Mouse (Mus musculus) WW6 (cell line): ENCODE measurements around the gene Gm5737.

Source experiments
- DNase-seq: peaks from one replicate; pipeline ENCODE4 v3.0.0-alpha.2; 2013; ENCODE audit warnings: low read depth, low spot score

The Gm5737 gene

DNA sequence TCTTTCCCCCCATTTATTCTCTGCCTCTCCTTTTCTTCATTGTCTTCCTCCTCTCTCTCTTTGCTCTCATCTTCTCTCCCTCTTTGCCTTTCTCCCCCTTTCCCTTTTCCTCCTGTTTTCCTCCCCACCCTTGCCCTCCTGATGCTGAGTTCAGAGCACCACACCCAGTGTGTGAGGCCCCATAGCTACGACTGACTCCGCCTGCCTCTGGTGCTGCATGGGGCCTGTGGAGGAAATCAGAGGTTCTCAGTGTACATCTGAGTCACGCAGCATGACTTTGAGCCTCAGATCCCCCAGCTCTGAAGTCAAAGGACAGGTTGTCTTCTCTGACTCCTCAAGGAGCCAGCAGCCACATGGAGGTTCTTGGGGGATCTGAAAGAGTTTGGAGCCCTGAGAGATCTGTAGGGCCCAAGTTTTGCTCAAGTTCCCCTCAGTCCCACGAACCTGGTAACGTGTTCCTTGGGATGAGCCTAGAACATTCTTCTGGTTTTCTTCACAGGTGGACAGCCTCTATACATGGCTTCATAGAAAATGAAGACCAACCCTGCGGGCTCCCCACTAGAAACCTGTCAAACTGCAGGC is at the start of gene Gm5737:
Gene Gm5737 (plus strand): TSS at position 532 of the 582 bp plus-strand sequence.
- no peak for DNase-seq

DNA sequence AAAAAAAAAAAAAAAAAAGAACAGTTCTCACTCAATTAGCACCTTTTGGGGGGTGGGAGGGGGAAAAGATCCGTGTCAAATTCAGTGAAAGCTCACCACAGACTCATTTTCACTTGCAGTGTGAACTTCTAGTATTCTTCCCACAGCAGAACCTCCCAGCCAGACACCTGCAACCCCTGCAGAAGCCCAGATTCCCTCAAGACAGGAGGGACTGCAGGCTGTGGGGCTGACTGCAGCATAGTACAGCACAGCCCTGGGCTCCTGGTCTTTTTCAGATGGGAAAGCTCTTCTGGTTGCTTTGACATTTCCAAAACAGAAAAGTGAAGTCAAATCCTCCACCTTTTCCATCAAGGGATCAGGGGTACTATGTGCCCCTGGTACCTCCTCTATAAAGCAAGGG is 44.8 kb upstream of the Gm5737 start:
- DNase-seq = no peak

DNA sequence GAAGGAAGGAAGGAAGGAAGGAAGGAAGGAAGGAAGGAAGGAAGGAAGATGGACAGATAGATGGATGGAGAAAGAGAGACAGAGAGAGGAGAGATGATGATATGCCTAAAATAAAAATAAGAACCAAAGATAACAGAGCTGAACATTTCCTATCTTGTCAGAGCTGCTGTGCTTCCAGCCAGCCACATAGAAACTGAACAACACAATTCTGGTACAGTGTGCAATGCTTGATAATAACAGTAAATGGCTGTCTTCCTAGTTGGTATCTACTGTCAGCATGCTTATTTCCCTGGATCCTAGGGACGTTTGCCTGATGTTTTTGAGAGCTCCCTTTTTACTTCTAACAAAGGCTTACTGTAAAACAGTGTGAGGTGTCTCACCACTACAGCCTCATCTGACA is 40.8 kb upstream of the Gm5737 start:
- no peak for DNase-seq

DNA sequence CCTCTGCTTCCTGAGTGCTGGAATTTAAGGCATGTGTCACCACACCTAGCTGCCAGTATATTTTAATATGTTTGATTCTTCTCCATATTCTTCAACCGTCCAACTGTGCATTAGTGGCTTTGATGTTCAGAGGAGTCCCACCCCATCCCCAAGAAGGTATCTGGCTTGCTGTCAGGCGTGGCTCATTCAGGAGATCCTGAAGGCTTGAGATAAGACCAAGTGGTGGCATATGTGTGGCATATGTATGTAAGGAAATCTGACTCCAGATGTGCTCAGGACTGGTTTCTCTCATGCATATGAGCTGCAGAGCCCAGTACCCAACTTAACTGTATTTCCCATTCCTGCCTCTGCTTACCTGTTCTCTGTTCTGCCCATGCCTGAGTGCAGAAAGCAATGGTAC is 34.2 kb upstream of the Gm5737 start:
- no peak for DNase-seq

DNA sequence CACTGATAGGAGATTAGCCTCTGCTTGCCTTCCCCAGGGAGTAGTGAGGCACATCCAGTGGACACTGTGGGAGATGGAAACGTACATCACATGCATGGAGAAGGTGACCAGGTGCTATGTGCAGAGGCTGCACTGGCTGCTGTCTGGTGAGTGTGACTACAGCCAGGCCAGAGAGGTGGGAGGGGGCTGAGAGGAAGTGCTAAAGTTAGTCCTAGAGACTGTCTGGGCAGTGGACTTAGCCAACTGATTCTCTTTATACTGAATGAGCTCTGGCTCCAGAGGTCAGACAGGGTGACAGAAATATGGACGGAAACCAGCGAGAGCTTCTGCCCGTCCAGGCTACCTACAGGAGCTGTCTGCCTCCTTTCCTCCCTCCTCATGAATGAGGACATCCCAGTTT is 16.6 kb upstream of the Gm5737 start:
- DNase-seq = no peak

DNA sequence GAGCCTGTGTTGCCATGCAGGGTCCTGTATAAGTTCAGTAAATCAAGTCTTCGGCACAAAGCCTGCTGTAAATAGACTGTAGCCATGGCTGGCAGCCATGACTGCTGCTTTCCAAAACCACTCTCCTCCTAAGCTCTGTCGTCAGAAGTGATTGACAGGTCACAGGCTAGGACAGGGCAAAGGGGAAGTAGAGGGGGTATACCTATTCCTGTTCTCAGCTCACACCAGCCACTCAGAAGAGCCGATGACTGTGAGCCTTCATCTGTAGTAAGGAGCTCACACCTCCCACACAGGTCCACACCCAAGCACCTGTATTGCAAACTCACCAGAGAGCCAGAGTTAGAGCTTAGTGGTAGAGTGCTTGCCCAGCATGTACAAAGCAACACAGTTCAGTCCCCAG is 15.8 kb upstream of the Gm5737 start:
- no peak for DNase-seq

DNA sequence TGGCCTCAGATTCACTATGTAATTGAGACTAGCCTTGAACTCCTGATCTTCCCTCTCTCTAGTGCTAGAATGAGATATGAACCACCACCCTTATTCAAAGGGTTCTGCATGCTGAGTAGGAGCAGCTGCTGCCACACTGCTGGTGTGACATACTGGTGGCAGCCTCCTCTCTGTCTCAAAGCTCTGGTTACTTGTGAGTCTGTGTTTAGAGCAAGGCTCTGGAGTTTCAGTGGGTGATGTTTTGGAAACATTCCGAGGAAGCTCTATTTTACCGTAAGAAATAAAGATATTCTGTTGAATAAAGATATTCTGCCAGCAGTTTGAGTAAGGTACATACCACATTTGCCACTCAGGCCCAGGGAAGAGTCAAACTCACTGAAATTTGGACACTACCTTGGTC is 8.9 kb upstream of the Gm5737 start:
- no peak for DNase-seq

DNA sequence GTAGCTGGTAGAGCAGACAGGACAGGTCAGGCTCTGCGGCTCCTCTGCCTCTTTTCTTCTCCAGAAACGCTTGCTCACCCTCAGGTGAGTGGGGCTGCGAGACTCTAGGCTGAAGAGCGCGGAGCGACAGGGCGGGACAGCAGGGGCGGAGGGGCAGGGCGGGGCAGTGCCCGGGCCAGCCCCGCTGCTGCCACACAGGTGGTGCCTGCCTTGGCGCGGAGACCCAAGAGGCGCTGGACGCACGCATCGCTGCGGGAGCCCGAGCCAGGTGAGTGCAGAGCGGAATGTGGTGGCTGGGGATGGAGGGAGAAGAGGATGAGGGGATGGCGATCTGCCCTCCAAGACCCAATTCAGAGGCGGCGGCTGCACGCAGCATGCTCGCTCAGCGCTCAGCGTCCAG is 2.5 kb upstream of the Gm5737 start:
- no peak for DNase-seq

DNA sequence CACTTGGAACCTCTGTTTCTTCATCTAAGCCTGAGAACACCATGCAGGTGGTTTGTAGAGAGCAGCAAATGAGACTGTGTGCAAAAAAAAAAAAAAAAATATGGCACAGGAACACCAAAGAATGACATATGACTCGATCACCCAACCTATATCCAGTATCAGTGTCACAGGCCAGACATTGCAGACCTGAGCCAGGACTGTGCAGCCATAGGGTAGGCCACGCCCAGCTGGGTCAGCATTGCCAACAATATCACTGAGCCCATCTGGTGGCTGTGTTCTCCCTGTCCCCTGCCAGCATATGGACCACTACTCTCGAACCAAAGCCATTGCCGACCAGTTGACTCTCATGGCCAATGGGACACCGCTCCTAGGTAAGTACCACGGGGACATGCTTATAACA is 5.4 kb downstream of the Gm5737 start:
- no peak for DNase-seq

DNA sequence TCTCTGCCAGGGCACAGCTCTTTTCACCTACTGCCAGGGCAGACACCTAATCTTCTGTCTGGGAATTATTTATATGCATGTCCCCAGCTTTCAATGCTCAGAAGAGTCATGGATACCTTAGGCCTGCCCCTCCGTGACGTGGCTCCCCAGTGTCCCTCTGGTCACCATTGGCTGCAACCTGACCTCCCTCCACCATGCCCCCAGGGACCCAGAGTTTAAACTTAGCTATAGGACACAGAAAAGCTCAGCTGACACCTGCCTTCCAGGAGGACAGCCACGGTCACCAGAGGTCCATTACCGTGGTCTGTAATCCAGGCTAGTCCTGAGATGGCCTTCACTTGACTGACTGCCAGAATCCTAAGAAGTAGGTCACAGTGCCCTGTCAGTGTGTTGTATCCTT is 7.2 kb downstream of the Gm5737 start:
- DNase-seq = no peak

DNA sequence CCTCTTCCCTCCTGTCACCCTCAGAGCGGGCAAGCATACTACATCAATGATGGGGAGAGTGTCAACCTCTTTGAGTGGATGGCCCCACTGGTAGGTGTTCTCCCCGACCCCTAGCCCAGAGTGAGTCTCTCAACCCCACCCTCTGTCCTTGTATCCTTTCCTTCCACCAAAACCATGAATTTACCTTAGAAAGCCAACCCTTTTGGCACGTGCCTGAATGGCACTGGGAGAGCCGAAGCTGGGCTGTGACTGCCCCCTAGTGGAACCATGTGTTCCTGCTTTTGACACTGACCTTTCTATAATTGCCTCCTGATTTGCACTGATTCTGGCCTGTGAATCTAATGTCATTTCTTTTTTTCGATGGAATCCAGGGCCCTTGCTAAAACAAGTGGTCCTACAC is 11.1 kb downstream of the Gm5737 start:
- DNase-seq = no peak

DNA sequence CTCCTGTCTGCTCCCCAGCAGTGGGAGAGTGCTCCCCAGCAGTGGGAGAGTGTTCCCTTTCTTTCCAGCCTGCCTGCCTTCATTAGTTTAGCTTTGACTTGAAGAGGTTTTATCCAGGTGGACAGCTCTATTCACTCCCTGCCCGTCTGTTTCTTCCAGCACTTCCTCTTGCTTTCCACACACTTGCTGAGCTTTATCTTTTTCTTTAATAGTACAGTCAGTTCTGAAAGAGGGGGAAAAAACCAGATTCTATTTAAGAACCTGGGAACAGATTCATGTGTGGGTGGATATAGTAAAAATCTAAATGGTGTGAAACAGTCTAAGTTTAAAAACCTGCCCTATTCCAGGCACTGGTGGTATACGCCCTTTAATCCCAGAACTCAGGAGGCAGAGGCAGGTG is 12.9 kb downstream of the Gm5737 start:
- no peak for DNase-seq

DNA sequence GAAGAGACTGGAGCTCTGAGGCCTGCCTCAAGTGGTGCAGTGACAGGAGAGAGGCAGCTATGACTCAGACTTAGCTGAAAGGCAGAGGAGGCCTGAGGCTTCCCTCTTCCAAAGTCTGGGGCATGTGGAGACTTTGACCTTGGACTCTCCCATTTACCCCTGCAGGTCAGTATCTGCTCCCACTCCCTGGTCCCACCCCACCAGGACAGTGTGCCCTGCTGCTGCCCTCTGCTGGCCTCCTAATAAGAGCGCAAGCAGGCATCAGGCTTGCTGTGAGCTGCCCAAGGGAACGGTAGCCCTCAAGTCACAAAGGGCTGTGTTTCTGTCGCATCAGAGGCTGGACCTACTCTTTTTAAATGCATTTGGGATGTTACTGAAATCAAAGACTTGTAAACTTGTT is 14.2 kb downstream of the Gm5737 start:
- no peak for DNase-seq

DNA sequence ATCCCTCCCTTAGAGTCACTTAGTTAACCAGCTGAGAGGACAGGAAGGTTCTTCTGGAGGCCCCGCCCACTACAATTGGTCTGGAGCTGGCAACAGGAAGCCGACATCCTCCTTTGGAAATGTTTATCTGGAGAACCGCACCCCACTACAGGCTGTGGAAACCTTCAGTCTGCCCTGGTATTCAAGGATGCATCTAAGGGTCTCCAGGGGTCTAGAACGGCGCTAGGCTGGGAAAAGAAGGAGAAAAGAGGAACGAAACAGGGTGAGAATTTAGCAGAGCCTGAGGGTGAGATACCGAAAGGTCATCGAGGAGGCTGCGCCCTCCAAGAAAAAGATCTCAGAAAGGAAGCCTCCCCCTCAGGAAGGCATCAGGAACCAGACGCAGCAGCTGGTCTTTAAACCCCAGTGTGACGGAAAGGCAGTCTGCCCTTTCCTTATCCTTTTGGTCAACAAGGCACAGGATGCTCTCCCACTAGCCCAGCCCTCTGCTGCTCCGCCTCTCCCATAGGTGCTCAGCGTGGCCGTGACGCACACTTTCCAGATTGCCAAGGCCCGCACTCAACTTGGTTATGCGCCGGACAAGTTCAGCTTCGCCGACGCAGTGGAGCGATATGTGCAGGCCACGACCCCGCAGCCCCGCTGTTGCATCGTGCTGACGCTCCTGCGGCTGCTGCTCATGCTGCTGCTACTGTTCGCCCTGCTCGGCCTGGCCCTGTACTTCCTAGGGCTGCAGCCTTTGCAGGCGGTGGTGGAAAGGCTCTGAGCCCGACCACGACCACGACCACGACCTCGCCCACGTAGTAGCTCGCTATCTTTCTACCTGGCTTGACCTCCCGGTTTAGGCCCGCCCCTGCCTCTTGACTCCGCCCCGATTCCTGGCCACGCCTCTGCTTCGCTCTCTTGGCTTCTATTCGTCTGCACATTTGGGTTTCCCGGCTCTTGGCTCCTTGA is 18.5 kb downstream of the Gm5737 start:
- peak; percentile 65 for DNase-seq

DNA sequence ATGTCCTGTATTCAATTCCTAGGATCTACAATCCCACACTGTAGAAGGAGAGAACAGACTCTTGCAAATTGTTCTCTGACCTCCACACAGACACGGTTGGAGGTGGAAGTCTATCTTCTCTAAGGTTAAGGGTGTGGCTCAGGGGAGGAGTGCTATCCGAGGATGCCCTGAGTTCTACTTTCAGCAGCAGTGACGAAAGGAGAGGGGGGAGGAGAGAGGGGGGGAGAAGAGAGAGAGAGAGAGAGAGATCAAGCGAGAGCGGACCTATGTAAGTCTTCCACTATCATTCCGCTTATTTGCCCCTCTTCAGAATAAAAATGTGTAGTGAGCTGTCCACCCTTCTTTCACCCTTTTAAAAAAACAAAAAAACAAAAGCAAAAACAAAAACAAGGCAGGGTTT is 22.3 kb downstream of the Gm5737 start:
- DNase-seq = no peak

DNA sequence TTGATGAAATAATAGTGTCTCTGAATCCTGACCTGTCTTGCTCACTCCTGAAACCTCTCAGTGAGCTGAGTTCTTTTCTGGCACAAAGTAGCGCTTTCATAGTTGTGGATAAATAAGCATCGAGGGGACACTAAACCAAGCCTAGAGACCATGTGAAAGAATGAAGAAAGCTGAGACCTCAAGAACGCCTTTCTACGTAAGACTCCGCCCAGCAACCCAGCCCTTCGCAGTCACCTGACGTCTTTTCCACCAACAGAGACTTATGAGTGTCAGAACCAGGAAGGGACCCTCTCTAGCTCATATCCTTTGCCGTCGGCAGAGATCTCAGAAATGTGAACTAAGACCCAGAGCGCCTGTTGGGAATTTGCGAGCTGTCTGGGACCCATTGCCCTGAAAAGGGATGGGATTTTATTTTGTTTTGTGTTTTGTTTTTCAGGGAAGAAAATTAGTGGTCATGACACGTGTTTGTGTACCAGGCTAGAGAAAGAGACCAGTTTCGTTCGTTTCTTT is 22.8 kb downstream of the Gm5737 start:
- DNase-seq = no peak

DNA sequence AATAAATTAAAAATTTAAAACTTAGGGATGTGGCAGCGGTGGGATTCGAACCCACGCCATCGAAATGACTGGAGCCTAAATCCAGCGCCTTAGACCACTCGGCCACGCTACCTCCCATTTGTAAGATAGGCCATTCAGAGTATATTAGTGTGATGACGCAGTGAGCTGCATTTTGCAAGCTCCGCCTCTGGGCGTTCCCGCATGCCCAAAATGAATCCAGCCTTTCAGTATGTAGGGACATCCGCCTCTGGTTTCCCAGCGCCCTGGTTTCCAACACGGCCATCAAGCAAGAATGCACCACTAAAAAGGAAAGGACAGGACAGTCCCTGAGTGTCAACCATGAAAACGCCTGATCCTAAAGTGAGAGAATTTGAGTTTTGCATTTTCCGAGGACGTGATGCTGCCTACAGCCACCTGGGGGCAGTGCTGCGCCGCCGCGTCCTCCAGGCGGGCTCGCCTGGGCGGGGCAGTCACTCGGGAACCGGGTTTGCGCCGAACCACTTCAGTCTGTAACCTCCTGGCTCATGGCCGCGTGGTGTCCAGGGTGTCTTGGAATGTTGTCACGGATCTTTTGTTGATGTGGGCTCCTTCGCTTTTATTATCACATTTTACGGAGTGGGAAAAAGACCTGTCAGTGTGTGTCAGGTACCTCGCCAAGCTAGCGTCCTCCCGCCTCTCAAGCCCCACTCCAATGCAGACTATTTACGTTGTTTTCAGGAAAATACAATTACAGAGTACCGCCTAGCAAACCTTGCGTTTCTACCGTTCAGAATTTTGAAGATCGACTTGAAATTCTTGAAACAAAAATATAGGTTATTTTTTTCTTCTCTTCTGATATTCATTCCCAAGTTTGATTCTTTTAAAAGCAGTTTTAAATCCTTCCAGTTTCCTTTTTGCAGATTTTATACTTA is 23.5 kb downstream of the Gm5737 start:
- peak; percentile 59 for DNase-seq

DNA sequence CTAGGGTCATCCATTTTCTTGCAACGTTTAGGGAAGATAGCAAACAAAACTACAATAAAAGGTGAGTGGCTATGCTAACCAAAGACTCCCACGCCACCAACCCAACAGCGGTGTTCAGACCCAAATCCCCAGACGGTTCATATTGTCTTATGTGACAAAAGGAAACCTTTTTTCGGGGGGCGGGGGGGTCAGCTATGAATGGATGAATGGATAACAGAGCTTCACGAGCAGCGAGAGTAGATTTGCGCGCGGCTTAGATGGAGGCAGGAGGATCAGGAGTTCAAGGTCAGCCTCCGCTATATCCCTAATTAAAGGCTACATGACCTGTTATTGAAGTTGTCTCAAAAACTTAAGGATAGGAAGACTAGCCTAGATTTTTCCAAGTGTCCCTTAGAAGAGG is 24.2 kb downstream of the Gm5737 start:
- DNase-seq = no peak

DNA sequence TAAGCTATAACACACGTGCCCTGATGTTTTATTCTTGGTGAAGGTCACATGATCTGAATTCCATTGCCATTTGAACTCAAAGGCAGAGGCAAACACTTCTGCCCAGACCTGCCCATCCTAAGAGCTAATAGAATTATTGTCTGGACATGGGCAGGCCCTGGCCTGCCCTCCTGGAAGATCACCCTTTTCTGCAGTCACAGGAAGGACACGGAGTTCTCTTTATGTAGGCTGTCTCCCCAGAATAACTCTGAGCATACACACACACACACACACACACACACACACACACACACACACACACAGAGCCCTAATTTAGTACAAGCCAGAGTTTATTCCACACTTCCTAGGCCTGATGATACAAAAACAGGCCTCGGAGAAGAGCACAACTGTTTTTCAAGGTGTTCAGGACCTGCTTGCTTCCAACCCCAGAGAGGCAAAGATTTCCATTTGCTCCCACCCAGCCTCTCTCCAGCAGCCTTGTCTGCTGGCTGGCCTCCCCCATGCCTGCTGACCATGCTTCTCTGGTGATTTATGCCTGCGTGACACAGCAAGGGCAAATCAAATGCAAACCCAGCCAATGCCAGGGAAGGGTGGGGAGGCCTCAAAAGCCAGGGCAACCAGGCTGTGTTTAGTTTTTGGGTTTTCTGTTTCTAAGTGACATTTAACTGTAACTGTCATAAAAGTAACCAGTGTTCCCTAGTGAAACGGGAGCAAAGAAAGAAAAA is 26.4 kb downstream of the Gm5737 start:
- no peak for DNase-seq

DNA sequence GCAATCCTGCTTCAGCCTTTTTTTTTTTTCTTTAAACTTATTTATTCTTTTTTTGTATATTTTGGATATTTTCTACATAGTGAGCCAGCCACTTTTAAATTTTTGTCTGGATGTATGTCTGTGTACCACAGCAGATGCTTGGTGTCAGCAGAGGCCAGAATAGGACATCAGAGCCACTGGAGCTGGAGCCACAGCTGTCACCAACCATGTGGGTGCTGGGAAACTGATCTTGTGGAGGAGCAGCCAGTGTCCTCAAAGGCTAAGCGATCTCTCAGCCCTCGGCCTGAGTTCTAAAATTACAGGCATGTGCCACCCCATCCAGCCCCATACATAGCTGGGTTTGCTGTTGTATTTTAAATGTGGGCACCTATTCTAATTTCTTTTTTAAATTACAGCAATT is 27.6 kb downstream of the Gm5737 start:
- DNase-seq = no peak

DNA sequence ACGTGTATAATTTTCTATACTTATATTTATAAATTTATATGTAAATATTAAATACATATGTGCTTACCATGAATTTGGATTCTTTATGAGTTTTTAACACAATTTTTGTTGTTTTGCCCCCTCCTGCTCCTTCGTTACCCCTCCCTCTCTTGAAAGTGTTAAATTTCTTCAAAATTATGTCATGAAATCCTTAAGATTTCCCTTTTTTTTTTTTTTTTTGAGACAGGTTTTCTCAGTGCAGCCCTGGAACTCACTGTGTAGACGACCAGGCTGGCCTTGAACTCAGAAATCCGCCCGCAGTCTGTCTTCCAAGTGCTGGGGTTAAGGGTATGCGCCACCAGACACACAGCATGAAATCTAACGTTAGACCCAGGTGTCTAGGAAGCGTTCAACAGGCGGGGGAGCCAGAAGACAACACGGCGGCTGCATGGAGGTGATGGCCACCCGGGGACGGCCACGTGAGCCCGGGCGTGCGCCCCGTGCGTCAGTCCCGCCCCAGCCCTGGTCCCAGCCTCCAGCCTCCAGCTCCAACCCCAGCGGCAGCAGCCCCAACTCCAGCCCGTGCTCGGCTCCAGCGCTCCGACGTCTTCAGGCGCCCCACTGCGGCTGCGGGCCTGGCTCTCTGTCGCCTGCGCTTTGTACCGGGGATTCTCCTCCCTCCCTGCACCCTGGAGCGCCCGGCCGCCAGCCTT is 30.3 kb downstream of the Gm5737 start, which contains the start of gene Eef2k:
Gene Eef2k (plus strand): TSS at position 487 of the 692 bp plus-strand sequence.
- peak; percentile 77 for DNase-seq
